ENCODE assay signal across 9 mouse cellular contexts in genomic region chr13:12369041-12369621, GRCm38 (mm10). TPM values are rescaled to one million over a fixed set of nuclear protein-coding genes. Genes with fewer than 3 reads are reported as not detected.
A peak's percentile ranks its signal among the peaks of the same experiment; 100 is the strongest.
DNase-seq lines count a peak whose midpoint lies in the region; ATAC-seq lines count a peak whose summit lies in the region.
"Had no signal": no experiment of that assay in that cellular context is flagged by ENCODE, and none has a peak within 500 bp of the region (broad histone marks: within the 10 kb centered on the region; RNA-seq: fewer than 3 reads in every experiment).

No protein-coding gene starts in this region.

- H3K9ac ChIP-seq in hindbrain, embryonic 15.5 days: no peak overlapping the region
- no peak overlapping the region for H3K9ac ChIP-seq in hindbrain, embryonic 13.5 days
- H3K9ac ChIP-seq: liver, postnatal 0 days had no signal

- WGBS in hindbrain, embryonic 15.5 days: 58% methylated on average over 8 of the region's 8 CpGs
- 61% methylated on average over 8 of the region's 8 CpGs for WGBS in hindbrain, embryonic 13.5 days

- peak; percentile 51; the same call in 1 of the 2 replicates for ATAC-seq in hindbrain, embryonic 15.5 days (ENCODE audit: low FRiP score, low read depth)
- no peak for ATAC-seq in hindbrain, embryonic 13.5 days (ENCODE audit: low FRiP score)
- ATAC-seq: liver, postnatal 0 days had no signal

- H3K4me3 ChIP-seq in hindbrain, embryonic 15.5 days: no peak overlapping the region
- H3K4me3 ChIP-seq in hindbrain, embryonic 13.5 days: no peak overlapping the region

- no peaks in the 10 kb centered on the region for H3K4me1 ChIP-seq in hindbrain, embryonic 15.5 days (replicated peaks)
- H3K4me1 ChIP-seq in hindbrain, embryonic 13.5 days (replicated peaks): no peaks in the 10 kb centered on the region

- H3K4me2 ChIP-seq in hindbrain, embryonic 15.5 days: no peak overlapping the region
- H3K4me2 ChIP-seq in hindbrain, embryonic 13.5 days: no peak overlapping the region

- H3K9me3 ChIP-seq in hindbrain, embryonic 15.5 days: no peaks in the 10 kb centered on the region
- H3K9me3 ChIP-seq in hindbrain, embryonic 13.5 days: no peaks in the 10 kb centered on the region

- H3K27ac ChIP-seq in hindbrain, embryonic 15.5 days (replicated peaks): no peak overlapping the region
- H3K27ac ChIP-seq in hindbrain, embryonic 13.5 days: no peak overlapping the region

- no peaks in the 10 kb centered on the region for H3K36me3 ChIP-seq in hindbrain, embryonic 15.5 days
- H3K36me3 ChIP-seq in hindbrain, embryonic 13.5 days: no peaks in the 10 kb centered on the region

- DNase-seq in adrenal gland, adult 18-20 months (ENCODE audit: low spot score in 2 of 2): peak; percentile 21 to 38
- peak; percentile 39 for DNase-seq in gastrocnemius, postnatal 25 days
- DNase-seq in kidney, postnatal 10 days: peak; percentile 58
- DNase-seq in layer of hippocampus, postnatal 14 days (ENCODE audit: low spot score in 2 of 2): no peak
- no peak for DNase-seq in frontal cortex, postnatal 14 days (ENCODE audit: low spot score in 2 of 2)
- DNase-seq in embryo, embryonic 10 days (ENCODE audit: low spot score): no peak
- DNase-seq: liver, postnatal 0 days had no signal

- no peaks in the 10 kb centered on the region for H3K27me3 ChIP-seq in hindbrain, embryonic 15.5 days
- no peaks in the 10 kb centered on the region for H3K27me3 ChIP-seq in hindbrain, embryonic 13.5 days

RNA-seq across cellular contexts. Expression of gene Heatr1, which starts 25.7 kb away (rescaled TPM):
- polyA plus RNA-seq in hindbrain, embryonic 15.5 days (2015; fragmentation: Nextera tagmentation; extraction: Ambion mirVana): 13.4 and 13.8 TPM in 2 replicates
- polyA plus RNA-seq in hindbrain, embryonic 13.5 days (2015; fragmentation: Nextera tagmentation; extraction: Ambion mirVana): 12.5 and 12.8 TPM in 2 replicates
- 10 to 100 TPM; 43.2 to 49.9 TPM for total RNA-seq in adrenal gland, adult 18-20 months (2021)
- 10 to 100 TPM; 10.1 to 16.4 TPM for total RNA-seq in gastrocnemius, postnatal 25 days (2021)
- total RNA-seq in layer of hippocampus, postnatal 14 days (2021): 10 to 100 TPM; 24.1 to 26.0 TPM

RNA-seq across cellular contexts. Expression of gene Actn2, which starts 28.6 kb away (rescaled TPM):
- 3.4 and 3.8 TPM in 2 replicates for polyA plus RNA-seq in hindbrain, embryonic 15.5 days (2015; fragmentation: Nextera tagmentation; extraction: Ambion mirVana)
- polyA plus RNA-seq in hindbrain, embryonic 13.5 days (2015; fragmentation: Nextera tagmentation; extraction: Ambion mirVana): 3.5 and 5.5 TPM in 2 replicates
- total RNA-seq in adrenal gland, adult 18-20 months (2021): 1 to 10 TPM in 1 of 2 experiments, under 1 TPM in 1; 0.70 to 3.7 TPM
- 1,000 to 10,000 TPM; 1,566 to 2,231 TPM for total RNA-seq in gastrocnemius, postnatal 25 days (2021)
- 10 to 100 TPM; 21.8 to 23.3 TPM for total RNA-seq in layer of hippocampus, postnatal 14 days (2021)

Comparison
In these comparisons a context has a peak if more than half of its experiments do, and no peak if none do; other contexts are left out.
1. DNase-seq: peak in adrenal gland, adult 18-20 months (2 of 2), gastrocnemius, postnatal 25 days (single experiment) and kidney, postnatal 10 days (single experiment); none in layer of hippocampus, postnatal 14 days (0 of 2), frontal cortex, postnatal 14 days (0 of 2) and embryo, embryonic 10 days (single experiment).
2. RNA of gene Actn2, which starts 28.6 kb away (total RNA-seq): 1,566 to 2,231 TPM in gastrocnemius, postnatal 25 days; 21.8 to 23.3 TPM in layer of hippocampus, postnatal 14 days and 0.70 to 3.7 TPM in adrenal gland, adult 18-20 months; every median in the first group is over 10 times any median in the second.